Mouse (Mus musculus): ENCODE data around the gene Vwf. TPM values are rescaled to one million over a fixed set of nuclear protein-coding genes. Genes with fewer than 3 reads are reported as not detected.

Vwf gene
- total and polyA plus RNA-seq, 2 experiments, result 4.9 to 9.0 TPM

DNA sequence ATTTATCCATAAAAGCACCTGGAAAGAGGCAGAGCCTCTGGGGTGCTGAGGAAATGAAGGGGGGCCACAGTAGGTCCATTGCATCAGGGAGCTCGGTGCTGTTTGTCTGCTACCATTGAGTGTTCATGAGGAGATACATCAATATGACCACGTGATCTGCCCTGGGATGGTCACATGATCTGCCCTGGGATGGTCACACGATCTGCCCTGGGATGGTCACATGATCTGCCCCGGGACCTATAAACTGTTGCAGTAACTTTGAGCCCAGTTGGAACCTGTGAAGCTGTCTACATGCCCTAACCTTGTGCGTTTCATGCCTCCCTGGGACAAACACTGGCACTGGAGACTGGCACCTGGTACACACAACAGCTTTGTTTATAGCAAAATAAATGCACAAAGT lies 8.1 kb upstream of the Vwf start:
- 30% methylated on average over 5 of the region's 5 CpGs for WGBS
- TF ChIP-seq POLR2A (IDR thresholded peaks at IDR 0.05; ENCODE audit: extremely low read depth, insufficient read depth, low read length) (no peak), CTCF (IDR thresholded peaks at IDR 0.05; ENCODE audit: low read depth, low read length) (no peak)
- H3K9ac ChIP-seq (ENCODE audit: low read depth, low read length), result no peak overlapping the region
- H3K79me2 ChIP-seq (ENCODE audit: control insufficient read depth, insufficient read depth, low read length), result no peaks in the 10 kb centered on the region
- no peak overlapping the region for H3K4me3 ChIP-seq (ENCODE audit: insufficient read depth, low read depth, low read length)
- H3K27ac ChIP-seq (replicated peaks; ENCODE audit: insufficient read depth, low read depth, low read length), result no peak overlapping the region
- no peaks in the 10 kb centered on the region for H3K4me1 ChIP-seq (ENCODE audit: control insufficient read depth, insufficient read depth, low read length)
- H3K27me3 ChIP-seq (ENCODE audit: control insufficient read depth, insufficient read depth, low read length), result no peaks in the 10 kb centered on the region
- peak; percentile 86 for DNase-seq (ENCODE audit: extremely low read depth, low read depth, low spot score)
- no peaks in the 10 kb centered on the region for H3K36me3 ChIP-seq (ENCODE audit: control insufficient read depth, insufficient read depth, low read length)

DNA sequence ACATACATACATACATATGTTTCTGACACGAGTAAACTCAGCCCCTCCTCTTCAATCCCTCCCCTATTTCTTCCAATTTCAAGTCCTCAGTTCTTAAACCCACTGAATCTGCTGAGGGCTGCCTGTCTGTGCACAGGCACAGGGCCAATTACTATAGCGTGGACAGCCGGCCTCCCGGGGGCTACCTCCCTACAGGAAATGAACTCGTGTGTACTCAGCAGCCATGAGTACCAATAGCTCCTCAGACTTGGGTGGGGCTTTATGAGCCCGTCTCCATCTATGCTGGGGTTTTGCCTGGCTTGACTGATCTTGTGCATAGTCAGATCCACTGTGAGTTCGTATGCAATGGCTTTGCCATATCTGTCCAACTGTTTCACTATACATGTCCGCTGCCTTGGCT lies 7.2 kb upstream of the Vwf start:
- TF ChIP-seq POLR2A (IDR thresholded peaks at IDR 0.05; ENCODE audit: extremely low read depth, insufficient read depth, low read length), result no peak
- no peak for TF ChIP-seq CTCF (IDR thresholded peaks at IDR 0.05; ENCODE audit: low read depth, low read length)
- Histone ChIP-seq H3K79me2 (ENCODE audit: control insufficient read depth, insufficient read depth, low read length) (no peaks in the 10 kb centered on the region), H3K4me1 (ENCODE audit: control insufficient read depth, insufficient read depth, low read length) (no peaks in the 10 kb centered on the region), H3K27ac (replicated peaks; ENCODE audit: insufficient read depth, low read depth, low read length) (no peak overlapping the region), H3K4me3 (ENCODE audit: insufficient read depth, low read depth, low read length) (no peak overlapping the region), H3K36me3 (ENCODE audit: control insufficient read depth, insufficient read depth, low read length) (no peaks in the 10 kb centered on the region), H3K27me3 (ENCODE audit: control insufficient read depth, insufficient read depth, low read length) (no peaks in the 10 kb centered on the region), H3K9ac (ENCODE audit: low read depth, low read length) (no peak overlapping the region)
- WGBS, result 73% methylated on average over 8 of the region's 8 CpGs
- DNase-seq (ENCODE audit: extremely low read depth, low read depth, low spot score), result no peak

DNA sequence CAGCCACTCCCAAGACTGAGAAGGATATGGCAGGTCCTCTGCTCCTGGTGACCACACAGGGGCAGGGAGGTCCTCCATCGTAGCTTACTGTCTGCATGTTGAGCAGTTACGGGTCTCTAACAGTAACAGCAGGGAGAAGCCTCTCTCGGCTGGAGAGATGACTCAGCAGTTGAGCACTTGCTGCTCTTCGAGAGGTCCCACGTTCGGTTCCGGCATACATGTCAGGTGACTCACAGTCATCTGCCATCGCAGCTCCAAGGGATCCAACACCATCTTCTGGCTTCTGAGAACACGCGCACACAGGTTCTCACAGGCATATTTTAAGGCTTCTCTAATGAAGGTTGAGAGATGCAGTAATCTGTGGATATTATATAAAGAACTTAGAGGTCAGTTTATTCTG lies 6.4 kb upstream of the Vwf start:
- TF ChIP-seq POLR2A (IDR thresholded peaks at IDR 0.05; ENCODE audit: extremely low read depth, insufficient read depth, low read length) (no peak), CTCF (IDR thresholded peaks at IDR 0.05; ENCODE audit: low read depth, low read length) (no peak)
- H3K4me1 ChIP-seq (ENCODE audit: control insufficient read depth, insufficient read depth, low read length), result no peaks in the 10 kb centered on the region
- no peaks in the 10 kb centered on the region for H3K79me2 ChIP-seq (ENCODE audit: control insufficient read depth, insufficient read depth, low read length)
- H3K9ac ChIP-seq (ENCODE audit: low read depth, low read length), result no peak overlapping the region
- no peak overlapping the region for H3K27ac ChIP-seq (replicated peaks; ENCODE audit: insufficient read depth, low read depth, low read length)
- WGBS, result 90% methylated on average over 10 of the region's 10 CpGs
- H3K36me3 ChIP-seq (ENCODE audit: control insufficient read depth, insufficient read depth, low read length), result no peaks in the 10 kb centered on the region
- no peaks in the 10 kb centered on the region for H3K27me3 ChIP-seq (ENCODE audit: control insufficient read depth, insufficient read depth, low read length)
- H3K4me3 ChIP-seq (ENCODE audit: insufficient read depth, low read depth, low read length), result no peak overlapping the region
- no peak for DNase-seq (ENCODE audit: extremely low read depth, low read depth, low spot score)

DNA sequence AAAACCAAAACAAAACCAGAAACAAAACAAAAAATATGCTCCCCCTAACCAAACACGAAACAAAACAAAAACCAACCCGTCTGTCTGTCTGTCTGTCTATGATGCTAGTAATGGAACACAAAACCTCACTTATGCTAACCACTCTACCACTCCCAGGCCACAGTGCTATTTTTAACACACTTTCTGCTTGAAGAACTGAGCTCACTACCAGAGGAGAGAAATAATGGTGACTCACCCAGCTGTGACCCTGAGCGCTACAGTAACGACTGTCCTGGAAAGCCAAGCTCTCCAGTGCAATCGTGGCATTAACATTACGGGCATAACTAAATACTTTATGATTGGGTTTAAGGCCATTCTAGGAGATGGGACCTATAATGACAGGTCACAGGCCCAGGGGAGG lies 5.7 kb upstream of the Vwf start:
- H3K27ac ChIP-seq (replicated peaks; ENCODE audit: insufficient read depth, low read depth, low read length), result no peak overlapping the region
- no peaks in the 10 kb centered on the region for H3K27me3 ChIP-seq (ENCODE audit: control insufficient read depth, insufficient read depth, low read length)
- H3K4me1 ChIP-seq (ENCODE audit: control insufficient read depth, insufficient read depth, low read length), result no peaks in the 10 kb centered on the region
- no peak for TF ChIP-seq CTCF (IDR thresholded peaks at IDR 0.05; ENCODE audit: low read depth, low read length)
- no peak for TF ChIP-seq POLR2A (IDR thresholded peaks at IDR 0.05; ENCODE audit: extremely low read depth, insufficient read depth, low read length)
- H3K36me3 ChIP-seq (ENCODE audit: control insufficient read depth, insufficient read depth, low read length), result no peaks in the 10 kb centered on the region
- no peak overlapping the region for H3K4me3 ChIP-seq (ENCODE audit: insufficient read depth, low read depth, low read length)
- no peaks in the 10 kb centered on the region for H3K79me2 ChIP-seq (ENCODE audit: control insufficient read depth, insufficient read depth, low read length)
- no peak for DNase-seq (ENCODE audit: extremely low read depth, low read depth, low spot score)
- 94% methylated on average over 6 of the region's 6 CpGs for WGBS
- no peak overlapping the region for H3K9ac ChIP-seq (ENCODE audit: low read depth, low read length)

DNA sequence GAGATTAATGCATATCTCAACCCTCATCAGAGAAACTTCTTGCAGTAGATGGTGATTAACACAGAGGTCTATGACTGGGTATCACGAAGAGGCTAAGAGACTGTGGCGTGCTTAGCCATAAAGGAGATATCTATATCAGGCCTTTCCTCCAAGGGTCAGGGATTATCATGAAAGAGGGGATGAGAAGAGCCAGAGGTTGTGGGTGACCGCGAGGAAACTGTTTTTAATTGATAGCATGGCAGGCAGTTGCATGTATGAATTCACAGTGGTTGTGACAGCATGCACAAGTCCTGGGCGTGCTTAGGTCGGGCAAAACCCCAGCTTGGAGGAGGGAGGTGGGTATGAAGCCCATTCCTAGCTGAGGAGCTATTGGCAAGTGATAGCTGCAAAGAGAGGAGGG lies 5.3 kb upstream of the Vwf start:
- Histone ChIP-seq H3K4me3 (ENCODE audit: insufficient read depth, low read depth, low read length) (no peak overlapping the region), H3K79me2 (ENCODE audit: control insufficient read depth, insufficient read depth, low read length) (no peaks in the 10 kb centered on the region), H3K4me1 (ENCODE audit: control insufficient read depth, insufficient read depth, low read length) (no peaks in the 10 kb centered on the region), H3K36me3 (ENCODE audit: control insufficient read depth, insufficient read depth, low read length) (no peaks in the 10 kb centered on the region), H3K9ac (ENCODE audit: low read depth, low read length) (no peak overlapping the region), H3K27ac (replicated peaks; ENCODE audit: insufficient read depth, low read depth, low read length) (no peak overlapping the region), H3K27me3 (ENCODE audit: control insufficient read depth, insufficient read depth, low read length) (no peaks in the 10 kb centered on the region)
- 82% methylated on average over 6 of the region's 6 CpGs for WGBS
- TF ChIP-seq CTCF (IDR thresholded peaks at IDR 0.05; ENCODE audit: low read depth, low read length) (no peak), POLR2A (IDR thresholded peaks at IDR 0.05; ENCODE audit: extremely low read depth, insufficient read depth, low read length) (no peak)
- DNase-seq (ENCODE audit: extremely low read depth, low read depth, low spot score), result no peak

DNA sequence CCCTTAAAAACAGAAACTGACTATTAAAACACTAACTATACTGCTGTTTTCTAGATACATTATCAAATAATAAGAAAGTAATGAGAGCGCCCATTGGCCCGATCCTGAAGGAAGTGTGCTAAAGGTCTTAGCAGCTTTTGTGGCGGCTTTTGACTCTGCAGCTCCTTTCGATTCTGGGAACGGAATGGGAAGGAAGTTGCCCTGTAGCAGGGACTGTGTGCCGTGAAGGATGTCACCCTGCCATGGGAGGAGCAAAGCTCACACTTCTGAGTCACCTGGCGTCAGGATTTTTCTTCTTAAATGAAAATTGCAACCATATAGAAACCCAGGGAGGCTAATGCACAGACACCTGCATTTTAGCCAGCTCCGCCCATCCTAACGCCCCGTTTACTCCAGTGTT lies 1.8 kb downstream of the Vwf start:
- no peaks in the 10 kb centered on the region for H3K79me2 ChIP-seq (ENCODE audit: control insufficient read depth, insufficient read depth, low read length)
- 69% methylated on average over 10 of the region's 10 CpGs for WGBS
- no peaks in the 10 kb centered on the region for H3K4me1 ChIP-seq (ENCODE audit: control insufficient read depth, insufficient read depth, low read length)
- TF ChIP-seq CTCF (IDR thresholded peaks at IDR 0.05; ENCODE audit: low read depth, low read length) (no peak), POLR2A (IDR thresholded peaks at IDR 0.05; ENCODE audit: extremely low read depth, insufficient read depth, low read length) (no peak)
- DNase-seq (ENCODE audit: extremely low read depth, low read depth, low spot score), result no peak
- no peaks in the 10 kb centered on the region for H3K36me3 ChIP-seq (ENCODE audit: control insufficient read depth, insufficient read depth, low read length)
- H3K27me3 ChIP-seq (ENCODE audit: control insufficient read depth, insufficient read depth, low read length), result no peaks in the 10 kb centered on the region
- no peak overlapping the region for H3K4me3 ChIP-seq (ENCODE audit: insufficient read depth, low read depth, low read length)
- H3K9ac ChIP-seq (ENCODE audit: low read depth, low read length), result no peak overlapping the region
- H3K27ac ChIP-seq (replicated peaks; ENCODE audit: insufficient read depth, low read depth, low read length), result no peak overlapping the region
